Mouse (Mus musculus) right cerebral cortex, postnatal 25 days (tissue): ENCODE data around the gene C2cd4c.

Experiments used
- DNase-seq: peaks from one replicate; pipeline ENCODE4 v3.0.0; 2022

Gene C2cd4c

GRCm38 (mm10) chr10:79578276-79578675 lies 35.5 kb downstream of the C2cd4c start:
- DNase-seq = no peak

DNA sequence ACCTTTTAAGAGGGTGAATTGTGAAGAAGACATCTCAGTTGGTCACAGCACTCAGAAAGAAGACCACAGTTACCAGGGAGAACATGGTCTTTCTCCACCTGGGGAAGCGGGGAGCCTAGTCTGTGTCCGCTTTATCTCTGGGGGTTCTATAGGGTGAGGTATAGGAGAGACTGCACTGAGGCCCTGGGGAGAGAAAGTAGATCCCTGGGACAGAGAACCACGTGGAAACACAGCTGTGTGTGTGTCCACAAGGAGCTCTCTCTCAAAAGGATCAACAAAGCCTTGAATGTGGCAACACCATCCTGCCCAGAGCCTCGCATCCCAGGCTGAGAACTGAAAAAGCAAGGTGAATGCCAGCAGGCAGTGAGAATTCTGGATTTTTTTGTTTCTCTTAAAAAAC lies 36.4 kb downstream of the C2cd4c start:
- DNase-seq = no peak

DNA sequence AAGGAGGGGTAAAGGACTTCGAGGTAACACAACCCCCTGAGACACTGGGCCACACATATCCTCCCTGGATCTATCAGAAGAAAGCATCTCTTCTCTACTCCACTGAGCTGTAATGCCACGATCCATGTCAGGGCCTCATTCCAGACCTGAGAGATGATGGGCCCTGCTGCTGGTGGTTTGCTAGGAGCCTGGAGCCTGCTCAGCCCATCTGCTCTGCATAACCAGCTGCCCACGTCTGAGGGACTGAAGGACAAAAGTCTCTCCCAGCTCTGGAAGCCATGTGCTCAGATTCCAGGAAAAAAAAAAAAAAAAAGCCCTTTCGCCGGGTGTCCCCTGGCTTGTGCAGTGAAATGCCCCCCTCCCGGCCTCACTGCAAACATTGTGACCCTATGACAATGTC lies 38.1 kb downstream of the C2cd4c start:
- no peak for DNase-seq

DNA sequence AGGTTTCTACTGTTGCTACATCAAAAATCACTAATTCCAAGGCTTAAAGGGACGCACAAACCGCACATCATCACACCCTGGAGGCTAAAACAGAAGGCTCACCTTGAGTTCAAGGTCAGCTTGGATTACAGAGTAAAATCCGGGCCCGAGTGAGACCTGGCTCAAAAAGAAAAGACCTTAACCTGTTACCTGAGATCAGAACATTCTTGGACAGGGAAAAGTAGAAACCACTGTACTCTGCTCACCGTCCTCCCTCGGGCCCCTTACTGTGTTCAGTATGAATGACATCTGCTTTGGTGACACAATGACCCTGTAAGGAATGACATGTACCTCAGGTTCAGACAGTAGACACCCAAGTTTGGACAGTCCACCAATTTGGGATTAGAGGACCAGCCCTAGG lies 39.0 kb downstream of the C2cd4c start:
- DNase-seq = no peak

DNA sequence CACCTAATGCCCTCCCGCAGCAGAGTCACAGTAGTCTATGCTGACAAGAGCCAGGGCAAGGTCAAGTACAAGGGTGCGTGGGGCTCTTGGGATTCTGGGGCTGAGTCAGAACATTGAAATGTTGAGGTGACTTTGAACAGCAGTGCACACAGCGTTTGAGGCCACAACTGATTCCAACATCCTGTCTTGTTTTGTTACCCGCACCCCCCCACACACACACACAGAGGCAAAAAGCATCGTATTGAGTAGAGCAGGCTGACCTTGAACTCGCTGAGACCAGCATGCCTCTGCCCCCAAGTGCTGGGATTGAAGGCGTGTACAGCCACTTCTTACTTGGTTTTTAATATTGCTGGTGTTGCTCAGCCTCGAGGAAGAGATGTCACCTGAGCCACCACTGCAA lies 39.5 kb downstream of the C2cd4c start:
- DNase-seq = no peak

- DNase-seq = no peak
Observed at GRCm38 (mm10) chr10:79573611-79574010, 40.2 kb downstream of the C2cd4c start.

- DNase-seq = no peak
Observed at GRCm38 (mm10) chr10:79571314-79571713, 42.5 kb downstream of the C2cd4c start.

DNA sequence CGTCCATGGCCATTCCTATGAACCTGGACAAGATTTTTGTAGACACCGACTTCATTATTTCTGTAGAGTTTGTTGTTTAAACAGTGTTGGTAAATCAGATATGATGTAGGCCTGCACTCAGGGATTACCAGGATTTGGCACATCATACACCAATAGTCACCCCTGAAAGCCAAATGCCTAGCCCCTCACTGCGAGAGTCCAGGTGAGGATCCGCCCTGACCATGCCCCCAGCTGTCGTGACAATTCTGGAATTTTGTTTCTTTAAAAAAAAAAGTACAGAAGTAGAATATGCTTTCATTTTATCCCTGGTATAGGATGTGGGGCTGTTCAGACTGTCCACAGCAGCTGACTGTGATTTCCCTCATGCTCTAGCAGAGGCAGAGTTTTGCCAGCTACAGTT lies 43.9 kb downstream of the C2cd4c start:
- DNase-seq = no peak

GRCm38 (mm10) chr10:79559716-79560115 lies 54.1 kb downstream of the C2cd4c start:
- DNase-seq = no peak

DNA sequence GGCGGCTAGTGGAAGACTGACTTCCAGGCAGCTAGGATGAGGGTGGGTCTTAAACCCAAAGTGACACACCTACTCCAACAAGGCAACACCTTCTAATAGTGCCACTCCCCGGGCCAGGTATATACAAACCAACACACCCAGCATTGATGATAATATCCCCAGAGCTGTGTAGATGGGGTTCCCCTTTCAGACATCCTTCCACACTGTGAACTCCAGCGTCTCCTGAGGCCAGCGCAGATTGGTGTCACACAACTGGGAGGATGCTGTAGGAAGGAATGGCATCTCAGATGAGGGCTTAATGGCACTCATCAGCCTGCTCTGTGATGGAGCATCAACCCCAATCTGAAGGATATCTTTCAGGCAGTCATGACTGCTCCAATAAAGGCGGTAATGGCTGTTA lies 56.3 kb downstream of the C2cd4c start:
- no peak for DNase-seq

DNA sequence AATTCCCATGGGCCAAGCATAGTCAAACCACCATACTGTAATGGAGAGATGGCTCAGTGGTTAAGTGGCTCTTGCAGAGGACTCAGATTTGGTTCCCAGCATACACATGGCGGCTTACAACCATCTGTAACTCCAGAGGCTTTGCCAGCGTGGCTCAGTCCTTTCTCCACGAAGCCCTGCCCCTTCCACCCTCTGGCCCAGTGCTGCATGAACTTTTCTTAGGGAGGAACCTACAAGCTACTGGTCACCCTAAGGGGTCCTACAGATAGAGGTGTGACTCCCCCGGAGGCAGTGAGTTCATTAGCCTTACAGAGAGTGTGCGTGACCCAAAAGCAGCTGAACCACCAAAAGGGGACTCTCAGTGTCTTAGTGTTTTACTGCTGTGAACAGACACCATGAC lies 56.9 kb downstream of the C2cd4c start:
- no peak for DNase-seq
